Comparison of ENCODE assay signal across 16 mouse cellular contexts in genomic region chr10:60294621-60295020, GRCm38 (mm10). TPM values are rescaled to one million over a fixed set of nuclear protein-coding genes. Genes with fewer than 3 reads are reported as not detected.
DNase-seq lines count a peak whose midpoint lies in the region; TF ChIP-seq lines count a peak whose summit lies in the region.
"Had no signal": no experiment of that assay in that cellular context is flagged by ENCODE, and none has a peak within 500 bp of the region (broad histone marks: within the 10 kb centered on the region; RNA-seq: fewer than 3 reads in every experiment).

No protein-coding gene starts in this region.

- H3K4me1 ChIP-seq in kidney, adult 2 months (ENCODE audit: control insufficient read depth, insufficient read depth, low read length): peaks cover 10% of the 10 kb centered on the region
- H3K4me1 ChIP-seq in testis, adult 2 months (ENCODE audit: control insufficient read depth, insufficient read depth, low read length): peaks cover 2% of the 10 kb centered on the region; the same call in 1 of the 2 replicates

- TF ChIP-seq POLR2A in kidney, adult 2 months (IDR thresholded peaks at IDR 0.05; ENCODE audit: low read depth, low read length): no peak
- TF ChIP-seq POLR2A in testis, adult 2 months (IDR thresholded peaks at IDR 0.05; ENCODE audit: control insufficient read depth, low read depth, low read length): no peak

- WGBS in kidney, adult 2 months: 67% methylated on average over 7 of the region's 7 CpGs

- H3K27me3 ChIP-seq in kidney, adult 2 months (replicated peaks; ENCODE audit: control insufficient read depth, insufficient read depth, low read length): no peaks in the 10 kb centered on the region
- no peaks in the 10 kb centered on the region for H3K27me3 ChIP-seq in testis, adult 2 months (ENCODE audit: control insufficient read depth, insufficient read depth, low read length)
- H3K27me3 ChIP-seq: forebrain, embryonic 13.5 days; heart, embryonic 12.5 days had no signal

- peak; percentile 79 for DNase-seq in kidney, adult 2 months
- no peak for DNase-seq in kidney, adult 18-20 months
- no peak for DNase-seq in testis, postnatal 10 days (ENCODE audit: low spot score)
- peak; percentile 66 to 67 for DNase-seq in kidney, postnatal 36 days
- no peak for DNase-seq in right cerebral cortex, postnatal 36 days (ENCODE audit: low spot score in 2 of 2)
- DNase-seq in cerebellum, adult 11 months: no peak
- DNase-seq: adrenal gland, postnatal 25 days; cerebellum, adult 2 months; cerebellum, postnatal 10 days; forebrain, postnatal 0 days; gastrocnemius, postnatal 25 days had no signal

- H3K36me3 ChIP-seq in kidney, adult 2 months (ENCODE audit: control insufficient read depth, insufficient read depth, low read length): peaks cover 2% of the 10 kb centered on the region
- no peaks in the 10 kb centered on the region; the same call in 1 of the 2 replicates for H3K36me3 ChIP-seq in testis, adult 2 months (ENCODE audit: control insufficient read depth, insufficient read depth, low read length)

- H3K27ac ChIP-seq in kidney, adult 2 months (ENCODE audit: insufficient read depth, low read depth, low read length): no peak overlapping the region
- H3K27ac ChIP-seq in testis, adult 2 months (ENCODE audit: control insufficient read depth, insufficient read depth, low read depth, low read length): peak overlapping the region; percentile 62
- H3K27ac ChIP-seq: embryonic facial prominence, embryonic 10.5 days; forebrain, embryonic 13.5 days; hindbrain, embryonic 10.5 days had no signal

- TF ChIP-seq CTCF in kidney, adult 2 months (conservative IDR thresholded peaks at IDR 0.05; ENCODE audit: insufficient read depth, insufficient read length, low read depth, low read length): no peak
- no peak for TF ChIP-seq CTCF in testis, adult 2 months (IDR thresholded peaks at IDR 0.05; ENCODE audit: control insufficient read depth, insufficient read depth, insufficient replicate concordance, low read depth, low read length)

- no peak overlapping the region for H3K4me3 ChIP-seq in kidney, adult 2 months (ENCODE audit: insufficient read depth, low read depth, low read length)
- H3K4me3 ChIP-seq in testis, adult 2 months (ENCODE audit: control insufficient read depth, low read depth, low read length): no peak overlapping the region
- H3K4me3 ChIP-seq: embryonic facial prominence, embryonic 10.5 days; forebrain, embryonic 13.5 days; heart, embryonic 12.5 days; hindbrain, embryonic 10.5 days had no signal

RNA-seq across cellular contexts. Expression of gene Psap, which starts 17.2 kb away (rescaled TPM):
- polyA plus RNA-seq in kidney, adult 2 months (2012; rRNA removed): 1,603 and 1,750 TPM in 2 replicates
- 235 and 280 TPM in 2 replicates for polyA plus RNA-seq in testis, adult 2 months (2012; rRNA removed)

RNA-seq across cellular contexts. Expression of gene Vsir, which starts 52.0 kb away (rescaled TPM):
- 15.7 and 20.8 TPM in 2 replicates for polyA plus RNA-seq in kidney, adult 2 months (2012; rRNA removed)
- polyA plus RNA-seq in testis, adult 2 months (2012; rRNA removed): 2.3 and 3.0 TPM in 2 replicates

Comparison
In these comparisons a context has a peak if more than half of its experiments do, and no peak if none do; other contexts are left out.
1. DNase-seq: peak in kidney, adult 2 months (single experiment) and kidney, postnatal 36 days (2 of 2); none in kidney, adult 18-20 months (single experiment), testis, postnatal 10 days (single experiment), right cerebral cortex, postnatal 36 days (0 of 2) and cerebellum, adult 11 months (single experiment).